Mouse (Mus musculus) liver, embryonic 11.5 days (tissue): ENCODE results near the gene Lims1. TPM values are rescaled to one million over a fixed set of nuclear protein-coding genes. Genes with fewer than 3 reads are reported as not detected.
"Not testable (repeated sequence)": the region's sequence is repeated elsewhere in the genome, so short reads cannot be mapped to it uniquely, and the experiment has no call there.

Source experiments
- ATAC-seq: fragments of 200-750 bp; cut with Nextera tagmentation; replicated peaks from 2 replicates; pipeline ENCODE4 v1.8.0; 2017; ENCODE audit warnings: moderate number of reproducible peaks, mild to moderate bottlenecking, moderate TSS enrichment, moderate library complexity; ENCODE audit not compliant: low FRiP score
- DNase-seq: peaks from one replicate; pipeline ENCODE4 v3.0.0-alpha.2; 2017; ENCODE audit warnings: low spot score
- H3K27ac ChIP-seq: fragments of 300-500 bp; sonication (generic); 2 replicates; pipeline ENCODE4 v1.5.1; 2014; ENCODE audit warnings: mild to moderate bottlenecking, low read depth, low read length, control low read depth
- H3K27me3 ChIP-seq: fragments of 300-500 bp; sonication (generic); replicated peaks from 2 replicates; pipeline ENCODE4 v1.6.1; 2014; ENCODE audit warnings: low read length, mixed read lengths; ENCODE audit not compliant: control insufficient read depth, insufficient read depth
- H3K36me3 ChIP-seq: fragments of 300-500 bp; sonication (generic); 2 replicates; pipeline ENCODE4 v1.6.1; 2014; ENCODE audit warnings: mild to moderate bottlenecking, low read length, moderate library complexity, mixed read lengths; ENCODE audit not compliant: control insufficient read depth, insufficient read depth
- H3K4me1 ChIP-seq: fragments of 300-500 bp; sonication (generic); replicated peaks from 2 replicates; pipeline ENCODE4 v1.6.1; 2014; ENCODE audit warnings: low read length, mixed read lengths; ENCODE audit not compliant: control insufficient read depth, insufficient read depth
- H3K4me2 ChIP-seq: fragments of 300-500 bp; sonication (generic); 2 replicates; pipeline ENCODE4 v1.6.1; 2014; ENCODE audit warnings: mild to moderate bottlenecking, control low read depth, moderate library complexity
- H3K4me3 ChIP-seq: fragments of 300-500 bp; sonication (generic); 2 replicates; pipeline ENCODE4 v1.5.1; 2014; ENCODE audit warnings: low read depth, low read length, control low read depth
- H3K9ac ChIP-seq: fragments of 300-500 bp; sonication (generic); 2 replicates; pipeline ENCODE4 v1.6.1; 2014; ENCODE audit warnings: low read depth, low read length, control low read depth
- H3K9me3 ChIP-seq: fragments of 300-500 bp; sonication (generic); 2 replicates; pipeline ENCODE4 v1.6.1; 2016; ENCODE audit warnings: low read length, inconsistent platforms, mixed read lengths; ENCODE audit not compliant: control insufficient read depth
- WGBS: fragments of 180-500 bp; shearing (Covaris S2); extraction: QIAGEN DNeasy Blood & Tissue Kit; methylation state at CpG from one replicate; pipeline ENCODE4 v1.1.7; 2014; 5-methylcytosine and 5-hydroxymethylcytosine counted together
- polyA plus RNA-seq: library from polyadenylated mRNA; unstranded; fragments of >200 nt; fragmentation: Nextera tagmentation; extraction: Ambion mirVana; gene quantifications from 2 replicates; pipeline ENCODE4 v1.2.1, GENCODE M21; 2014

The Lims1 gene
- polyA plus RNA-seq, 1 experiment from 2014 or later = 110 TPM

GRCm38 (mm10) chr10:58320881-58321280 is 2.4 kb upstream of the Lims1 start:
- Histone ChIP-seq H3K9ac (no peak overlapping the region), H3K9me3 (no peaks in the 10 kb centered on the region), H3K4me2 (no peak overlapping the region), H3K27me3 (no peaks in the 10 kb centered on the region), H3K36me3 (no peaks in the 10 kb centered on the region), H3K27ac (no peak overlapping the region), H3K4me1 (peaks cover 5% of the 10 kb centered on the region; the same call in 1 of the 2 replicates), H3K4me3 (no peak overlapping the region)
- DNase-seq (no peak), ATAC-seq (no peak)
- 90% methylated on average over 3 of the region's 3 CpGs for WGBS

GRCm38 (mm10) chr10:58322361-58323027 is 772 bp upstream of the Lims1 start:
- H3K27ac ChIP-seq = peak overlapping the region; percentile 54
- peaks cover 14% of the 10 kb centered on the region; the same call in 1 of the 2 replicates for H3K4me1 ChIP-seq
- 29% methylated on average over 6 of the region's 6 CpGs for WGBS
- H3K36me3 ChIP-seq = no peaks in the 10 kb centered on the region
- peak overlapping the region; percentile 82 for H3K4me3 ChIP-seq
- H3K4me2 ChIP-seq = peak overlapping the region; percentile 71
- H3K27me3 ChIP-seq = no peaks in the 10 kb centered on the region
- ATAC-seq = no peak
- H3K9me3 ChIP-seq = no peaks in the 10 kb centered on the region
- no peak for DNase-seq
- H3K9ac ChIP-seq = peak overlapping the region; percentile 64

GRCm38 (mm10) chr10:58326271-58326670 is 3.0 kb downstream of the Lims1 start:
- H3K9ac ChIP-seq = no peak overlapping the region
- H3K36me3 ChIP-seq = no peaks in the 10 kb centered on the region
- DNase-seq (no peak), ATAC-seq (no peak)
- peaks cover 20% of the 10 kb centered on the region; the same call in 1 of the 2 replicates for H3K4me1 ChIP-seq
- H3K4me3 ChIP-seq = no peak overlapping the region
- H3K27ac ChIP-seq = no peak overlapping the region
- H3K9me3 ChIP-seq = no peaks in the 10 kb centered on the region
- H3K27me3 ChIP-seq = no peaks in the 10 kb centered on the region
- peak overlapping the region; percentile 37; the same call in 1 of the 2 replicates for H3K4me2 ChIP-seq
- WGBS = 54% methylated on average over 3 of the region's 3 CpGs

GRCm38 (mm10) chr10:58327836-58328235 is 4.6 kb downstream of the Lims1 start:
- ATAC-seq = not testable (repeated sequence)

GRCm38 (mm10) chr10:58328517-58329108 is 5.3 kb downstream of the Lims1 start:
- DNase-seq = no peak
- Histone ChIP-seq H3K4me3 (no peak overlapping the region), H3K27me3 (no peaks in the 10 kb centered on the region), H3K27ac (no peak overlapping the region), H3K9ac (no peak overlapping the region), H3K9me3 (no peaks in the 10 kb centered on the region), H3K4me2 (no peak overlapping the region), H3K36me3 (no peaks in the 10 kb centered on the region), H3K4me1 (peaks cover 20% of the 10 kb centered on the region; the same call in 1 of the 2 replicates)
- WGBS = 89% methylated on average over 8 of the region's 8 CpGs
- ATAC-seq = no peak

More at GRCm38 (mm10) chr10:58327836-58328235, 4.6 kb downstream of the Lims1 start:
- H3K27ac ChIP-seq, H3K36me3 ChIP-seq, H3K27me3 ChIP-seq, H3K4me2 ChIP-seq, DNase-seq, H3K9ac ChIP-seq, H3K4me3 ChIP-seq, H3K9me3 ChIP-seq: not testable (repeated sequence)
- WGBS = 89% methylated on average over 6 of the region's 6 CpGs
- peaks cover 20% of the 10 kb centered on the region; the same call in 1 of the 2 replicates for H3K4me1 ChIP-seq

- Histone ChIP-seq H3K27ac (no peak overlapping the region), H3K9ac (no peak overlapping the region), H3K36me3 (no peaks in the 10 kb centered on the region), H3K4me3 (no peak overlapping the region), H3K9me3 (no peaks in the 10 kb centered on the region), H3K4me1 (peaks cover 15% of the 10 kb centered on the region; the same call in 1 of the 2 replicates), H3K4me2 (no peak overlapping the region), H3K27me3 (no peaks in the 10 kb centered on the region)
- 0 out of 2 replicates have a peak, but pooled peaks have one; percentile 41 for ATAC-seq
- no peak for DNase-seq
Observed at GRCm38 (mm10) chr10:58330635-58331034, 7.4 kb downstream of the Lims1 start.

GRCm38 (mm10) chr10:58331741-58332140 is 8.5 kb downstream of the Lims1 start:
- Histone ChIP-seq H3K4me3 (no peak overlapping the region), H3K9ac (no peak overlapping the region), H3K36me3 (no peaks in the 10 kb centered on the region), H3K9me3 (no peaks in the 10 kb centered on the region), H3K4me2 (no peak overlapping the region), H3K27me3 (no peaks in the 10 kb centered on the region), H3K4me1 (peaks cover 9% of the 10 kb centered on the region; the same call in 1 of the 2 replicates), H3K27ac (no peak overlapping the region)
- ATAC-seq (no peak), DNase-seq (no peak)

- Histone ChIP-seq H3K27ac (no peak overlapping the region), H3K9me3 (no peaks in the 10 kb centered on the region), H3K4me1 (peaks cover 8% of the 10 kb centered on the region; the same call in 1 of the 2 replicates), H3K27me3 (no peaks in the 10 kb centered on the region), H3K4me2 (no peak overlapping the region), H3K36me3 (no peaks in the 10 kb centered on the region), H3K9ac (no peak overlapping the region), H3K4me3 (no peak overlapping the region)
- ATAC-seq (no peak), DNase-seq (no peak)
- 75% methylated on average over 5 of the region's 5 CpGs for WGBS
Observed at GRCm38 (mm10) chr10:58333414-58333813, 10.1 kb downstream of the Lims1 start.

- H3K36me3 ChIP-seq = no peaks in the 10 kb centered on the region
- no peak for ATAC-seq
- H3K27ac ChIP-seq = no peak overlapping the region
- no peak overlapping the region for H3K9ac ChIP-seq
- no peak for DNase-seq
- WGBS = 93% methylated on average over 1 of the region's 1 CpGs
- H3K4me1 ChIP-seq = peaks cover 4% of the 10 kb centered on the region; the same call in 1 of the 2 replicates
- no peak overlapping the region for H3K4me2 ChIP-seq
- H3K4me3 ChIP-seq = no peak overlapping the region
- no peaks in the 10 kb centered on the region for H3K27me3 ChIP-seq
- H3K9me3 ChIP-seq = no peaks in the 10 kb centered on the region
Observed at GRCm38 (mm10) chr10:58336156-58336555, 12.9 kb downstream of the Lims1 start.
